Mouse (Mus musculus) gastrocnemius, postnatal 25 days (tissue): ENCODE results near the gene Zfp628. TPM values are rescaled to one million over a fixed set of nuclear protein-coding genes. Genes with fewer than 3 reads are reported as not detected.
A peak's percentile ranks its signal among the peaks of the same experiment; 100 is the strongest.

Experiments
- DNase-seq: peaks from one replicate; pipeline ENCODE4 v3.0.0; 2022
- total RNA-seq, 2 experiments: library from RNA; stranded (reverse); gene quantifications; 1 replicate in 1 of 2; 2 replicates in 1 of 2; pipeline ENCODE4 v1.2.3; 2021

Gene Zfp628
- total RNA-seq, 2 experiments from 2014 or later, result 6.8 to 8.3 TPM

DNA sequence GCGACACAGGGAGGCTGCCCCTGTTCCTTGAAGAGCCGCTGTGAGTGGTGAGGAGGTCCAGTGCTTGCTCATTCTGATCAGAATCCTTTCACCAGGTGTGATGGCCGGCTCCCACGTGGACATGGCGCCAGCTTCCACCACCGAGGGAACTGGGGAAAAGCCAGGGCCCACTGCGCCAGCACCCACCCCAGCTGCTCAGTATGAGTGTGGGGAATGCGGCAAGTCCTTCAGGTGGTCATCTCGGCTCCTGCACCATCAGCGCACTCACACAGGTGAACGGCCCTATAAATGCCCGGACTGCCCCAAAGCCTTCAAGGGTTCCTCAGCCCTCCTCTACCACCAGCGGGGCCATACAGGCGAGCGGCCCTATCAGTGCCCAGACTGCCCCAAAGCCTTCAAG, 3.7 kb downstream of the Zfp628 start:
- no peak for DNase-seq

GRCm38 (mm10) chr7:4919096-4919495, 4.1 kb downstream of the Zfp628 start:
- DNase-seq, result no peak

- no peak for DNase-seq
Observed at GRCm38 (mm10) chr7:4919971-4920370, 5.0 kb downstream of the Zfp628 start.

DNA sequence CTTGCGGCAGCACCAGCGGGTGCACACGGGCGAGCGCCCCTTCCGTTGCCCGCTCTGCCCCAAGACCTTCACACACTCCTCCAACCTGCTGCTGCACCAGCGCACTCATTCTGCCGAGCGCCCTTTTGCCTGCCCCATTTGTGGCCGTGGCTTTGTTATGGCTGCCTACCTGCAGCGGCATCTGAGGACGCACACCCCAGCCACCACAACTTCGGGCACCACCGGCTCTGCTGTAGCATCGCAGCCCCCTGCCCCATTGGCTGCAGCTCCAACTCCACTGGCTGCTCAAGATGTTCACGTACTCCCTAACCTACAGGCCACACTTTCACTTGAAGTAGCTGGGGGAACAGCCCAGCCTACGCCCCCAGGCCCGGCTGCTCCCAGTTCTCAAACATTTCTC, 5.5 kb downstream of the Zfp628 start:
- no peak for DNase-seq

GRCm38 (mm10) chr7:4920976-4921823, 6.2 kb downstream of the Zfp628 start:
- DNase-seq, result no peak

GRCm38 (mm10) chr7:4921824-4922482, 6.9 kb downstream of the Zfp628 start, which contains the start of gene Nat14:
Nat14 (plus strand) TSS chr7:4922028.
- DNase-seq, result no peak

DNA sequence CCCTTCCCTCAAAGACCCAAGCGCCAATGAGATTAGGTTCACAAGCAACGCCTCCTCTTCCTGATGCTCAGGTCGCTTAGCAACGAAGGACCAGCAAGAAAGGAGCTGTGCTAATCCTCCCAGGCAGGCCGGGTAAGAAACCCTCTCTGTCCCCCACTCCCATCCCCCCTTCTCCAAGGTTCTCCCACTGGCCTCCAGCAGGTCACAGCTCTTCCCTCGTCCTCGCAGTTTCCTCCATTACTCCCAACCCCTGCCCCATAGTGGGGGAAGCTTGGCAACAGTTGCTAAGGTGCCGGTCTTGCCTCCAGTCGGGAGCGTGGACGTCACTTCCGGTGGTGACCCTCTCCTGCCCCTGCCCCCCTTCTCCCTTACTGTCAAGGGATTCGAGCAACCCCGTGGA, 7.5 kb downstream of the Zfp628 start:
- DNase-seq, result peak; percentile 62

DNA sequence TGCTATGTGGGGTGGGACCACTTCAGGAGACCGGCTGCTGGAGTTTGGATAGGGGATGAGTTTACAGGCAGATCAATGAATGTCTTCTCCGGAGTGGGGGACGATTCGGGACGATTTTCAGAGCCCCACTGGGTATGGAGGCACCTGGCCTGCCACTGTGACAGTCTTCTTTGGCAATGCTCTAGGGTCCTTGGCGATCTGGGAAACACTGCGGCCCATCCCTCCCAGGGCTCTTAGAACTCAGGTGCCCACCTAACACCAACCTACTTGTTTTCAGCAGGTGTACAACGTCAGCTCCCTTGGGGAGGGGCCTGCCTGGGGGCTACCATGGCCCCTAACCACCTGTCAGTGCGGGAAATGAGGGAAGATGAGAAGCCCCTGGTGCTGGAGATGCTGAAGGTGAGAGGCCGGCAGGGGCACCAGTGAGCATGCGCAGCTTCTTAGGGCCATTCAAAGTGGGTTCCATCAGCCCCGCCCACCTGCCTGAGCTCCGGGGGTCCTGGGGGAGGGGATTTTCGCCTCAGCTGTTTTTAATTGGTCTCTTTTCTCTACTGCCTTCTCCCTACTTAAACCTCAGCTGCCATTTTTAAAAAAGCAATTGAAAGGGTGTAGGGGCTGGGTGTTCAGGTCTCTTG, 8.0 kb downstream of the Zfp628 start:
- no peak for DNase-seq

DNA sequence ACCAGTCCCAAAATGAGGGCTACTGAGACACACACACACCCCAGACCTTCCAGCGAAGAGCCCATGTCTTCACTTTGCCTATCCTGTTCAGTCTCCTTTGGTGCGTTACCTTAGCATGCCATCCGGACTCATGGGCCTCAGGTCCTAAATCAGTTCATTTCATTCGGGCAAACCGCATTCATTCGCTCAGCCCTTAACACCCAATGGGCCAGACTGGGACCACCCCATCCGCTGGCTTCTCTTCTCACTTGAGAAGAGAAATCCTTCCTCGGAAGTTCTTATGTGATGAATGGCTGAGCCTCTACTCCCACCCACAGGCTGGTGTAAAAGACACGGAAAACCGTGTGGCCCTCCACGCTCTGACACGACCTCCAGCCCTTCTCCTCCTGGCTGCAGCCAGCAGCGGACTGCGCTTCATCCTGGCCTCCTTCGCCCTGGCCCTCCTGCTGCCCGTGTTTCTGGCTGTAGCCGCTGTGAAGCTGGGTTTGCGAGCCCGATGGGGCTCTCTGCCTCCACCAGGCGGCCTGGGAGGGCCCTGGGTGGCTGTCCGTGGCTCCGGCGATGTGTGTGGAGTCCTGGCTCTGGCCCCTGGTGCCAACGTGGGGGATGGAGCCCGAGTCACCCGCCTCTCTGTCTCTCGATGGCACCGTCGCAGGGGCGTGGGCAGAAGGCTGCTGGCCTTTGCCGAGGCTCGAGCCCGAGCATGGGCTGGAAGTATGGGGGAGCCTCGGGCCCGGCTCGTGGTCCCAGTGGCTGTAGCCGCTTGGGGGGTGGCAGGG, 8.8 kb downstream of the Zfp628 start:
- peak; percentile 77 for DNase-seq

DNA sequence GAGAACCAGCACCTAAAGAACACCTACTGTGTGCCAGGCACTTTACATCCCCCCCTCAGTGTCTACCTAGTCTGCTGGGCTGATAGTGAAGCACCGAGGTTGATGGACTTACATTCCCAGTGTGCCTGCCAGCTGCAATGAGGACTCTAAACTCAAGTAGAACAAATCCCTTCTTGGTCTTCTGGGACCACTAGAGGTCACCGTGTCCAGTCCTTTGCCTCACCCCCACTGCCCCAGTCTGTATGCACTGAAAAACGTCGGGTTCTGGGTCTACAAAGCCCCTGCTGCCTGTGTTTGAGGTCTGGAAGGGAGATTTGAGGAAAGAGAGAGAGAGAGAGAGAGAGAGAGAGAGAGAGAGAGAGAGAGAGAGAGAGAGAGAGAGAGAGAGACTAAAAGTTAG, 9.5 kb downstream of the Zfp628 start:
- no peak for DNase-seq

- DNase-seq, result peak; percentile 74
Observed at GRCm38 (mm10) chr7:4924891-4925301, 9.9 kb downstream of the Zfp628 start.

DNA sequence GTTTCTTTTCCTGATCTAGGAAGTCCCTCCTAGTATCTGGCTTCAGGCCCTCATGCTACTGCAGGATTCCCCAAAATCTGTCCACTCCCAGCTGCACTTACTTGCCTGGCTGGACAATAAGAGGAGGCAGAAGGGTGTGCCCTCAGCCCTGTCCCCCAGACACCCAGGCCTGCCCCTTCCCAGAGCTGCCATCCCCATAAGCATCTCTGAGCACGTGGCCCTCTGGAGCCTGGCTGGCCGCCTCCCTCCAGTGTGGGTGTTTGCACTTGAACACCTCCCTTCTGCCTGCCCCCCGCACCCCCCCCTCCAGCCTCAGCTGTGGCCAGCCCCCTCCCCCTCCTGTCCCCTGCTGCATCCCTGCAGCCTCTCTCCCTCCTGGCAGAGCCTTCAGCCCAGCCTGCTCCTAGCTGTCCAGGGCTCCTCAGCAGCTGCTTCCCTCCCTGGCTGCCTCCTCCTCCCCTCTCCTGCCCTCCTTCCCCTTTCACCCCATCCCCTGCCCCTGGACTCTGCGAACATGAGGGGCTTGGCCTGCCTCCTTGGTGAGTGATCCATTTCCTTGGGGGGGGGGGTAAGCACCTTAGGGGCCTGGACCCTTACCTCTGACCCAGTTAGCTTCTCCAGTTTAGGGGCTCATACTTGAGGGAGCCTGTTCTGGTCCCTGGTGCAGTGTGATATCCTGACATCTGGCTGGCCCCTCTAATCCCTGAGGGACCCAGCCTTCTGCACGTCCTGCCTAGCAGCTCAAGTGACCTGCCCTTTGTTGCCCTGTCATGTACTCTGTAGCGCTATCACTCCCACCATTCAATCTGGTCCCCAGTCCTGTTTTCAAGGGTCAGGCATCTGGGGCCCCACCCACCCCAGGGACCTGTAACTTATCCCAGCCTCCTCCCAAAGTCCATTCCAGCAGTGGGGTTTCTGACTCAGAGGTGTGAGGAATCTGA, 10.7 kb downstream of the Zfp628 start, which contains the start of gene Ssc5d:
Gene Ssc5d, plus strand, starts transcription at position 345 of the 941 bp plus-strand sequence.
- peak; percentile 85 for DNase-seq

DNA sequence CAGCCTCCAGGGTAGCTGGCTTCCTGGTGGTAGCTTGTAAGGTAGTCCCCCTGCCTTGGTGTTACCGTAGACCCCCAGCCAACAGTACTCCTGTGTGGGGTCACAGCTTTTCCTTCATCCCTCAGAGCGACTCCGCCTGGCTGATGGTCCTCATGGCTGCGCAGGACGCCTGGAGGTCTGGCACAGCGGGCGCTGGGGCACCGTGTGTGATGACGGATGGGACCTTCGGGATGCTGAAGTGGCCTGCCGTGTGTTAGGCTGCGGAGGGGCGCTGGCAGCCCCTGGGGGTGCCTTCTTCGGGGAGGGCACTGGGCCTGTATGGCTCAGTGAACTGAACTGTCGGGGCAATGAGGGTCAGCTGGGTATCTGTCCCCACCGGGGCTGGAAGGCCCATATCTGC, 11.8 kb downstream of the Zfp628 start:
- DNase-seq, result no peak

DNA sequence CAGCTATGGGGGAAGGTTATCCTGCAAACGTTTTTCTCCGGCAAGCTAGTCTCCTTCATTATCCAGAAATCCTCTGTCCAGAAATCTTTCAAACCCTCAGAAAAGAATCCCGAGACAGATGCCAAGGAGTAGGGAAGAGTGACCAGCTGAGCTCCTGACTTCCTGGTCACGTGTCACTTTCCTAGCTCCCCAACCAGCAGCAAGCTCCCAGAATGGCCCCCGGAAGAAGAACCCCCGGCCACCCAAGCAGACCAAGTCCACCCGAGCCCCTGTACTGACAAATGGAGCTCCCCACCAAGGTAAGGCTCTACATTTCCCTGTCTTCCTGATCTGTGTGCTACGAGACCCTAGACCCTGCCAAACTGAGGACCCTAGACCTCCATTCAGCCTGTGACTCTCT, 12.7 kb downstream of the Zfp628 start:
- no peak for DNase-seq

- DNase-seq, result no peak
Observed at GRCm38 (mm10) chr7:4928323-4928722, 13.3 kb downstream of the Zfp628 start.

DNA sequence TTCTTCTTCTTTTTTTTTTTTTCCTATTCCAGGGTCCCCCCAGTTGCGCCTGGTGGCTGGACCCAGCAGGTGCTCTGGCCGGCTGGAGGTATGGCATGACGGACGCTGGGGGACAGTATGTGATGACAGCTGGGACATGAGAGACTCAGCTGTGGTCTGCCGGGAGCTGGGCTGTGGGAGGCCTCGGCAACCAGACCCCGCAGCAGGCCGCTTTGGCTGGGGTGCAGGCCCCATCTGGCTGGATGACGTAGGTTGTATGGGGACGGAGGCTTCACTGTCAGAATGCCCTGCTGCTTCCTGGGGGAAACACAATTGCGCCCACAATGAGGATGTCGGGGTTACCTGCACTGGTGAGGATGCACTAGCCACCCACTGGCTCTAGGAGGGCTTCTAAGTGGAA, 18.1 kb downstream of the Zfp628 start:
- DNase-seq, result no peak

- no peak for DNase-seq
Observed at GRCm38 (mm10) chr7:4934160-4934914, 19.3 kb downstream of the Zfp628 start.

DNA sequence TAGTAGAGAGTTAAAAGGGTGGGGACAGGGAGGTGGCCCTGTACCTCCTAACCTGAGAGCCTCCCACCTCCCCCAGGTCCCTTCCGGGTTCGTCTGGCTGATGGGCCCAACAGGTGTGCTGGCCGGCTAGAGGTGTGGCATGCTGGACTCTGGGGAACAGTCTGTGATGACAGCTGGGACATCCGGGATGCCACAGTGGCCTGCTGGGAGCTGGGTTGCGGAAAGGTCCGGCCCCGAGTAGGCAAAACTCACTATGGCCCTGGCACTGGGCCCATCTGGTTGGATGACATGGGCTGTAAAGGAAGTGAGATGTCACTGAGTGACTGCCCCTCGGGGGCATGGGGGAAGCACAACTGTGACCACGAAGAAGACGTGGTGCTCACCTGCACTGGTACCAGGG, 21.8 kb downstream of the Zfp628 start:
- DNase-seq, result no peak

DNA sequence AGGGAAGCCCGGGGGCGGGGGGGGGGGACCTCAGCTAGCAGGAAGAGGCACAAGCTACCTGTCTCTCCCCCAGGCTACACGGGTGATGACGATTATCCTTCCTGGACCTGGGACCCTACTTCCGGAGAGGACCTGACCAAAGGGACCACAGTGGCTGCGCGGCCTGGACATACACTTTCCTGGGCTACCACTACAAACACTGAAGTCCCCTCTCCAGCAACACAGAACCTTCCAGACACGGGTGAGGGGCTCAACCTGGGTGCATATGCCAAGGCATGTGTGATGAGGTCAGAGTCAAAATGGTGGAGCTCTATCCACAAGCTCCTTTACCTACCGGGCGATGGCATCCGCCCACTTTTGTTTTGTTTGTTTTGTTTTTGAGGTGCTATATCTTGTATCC, 22.4 kb downstream of the Zfp628 start:
- DNase-seq, result no peak

- DNase-seq, result no peak
Observed at GRCm38 (mm10) chr7:4938456-4938855, 23.4 kb downstream of the Zfp628 start.
